Comparison of ENCODE assay signal across 1 mouse cellular context in the genomic region with DNA sequence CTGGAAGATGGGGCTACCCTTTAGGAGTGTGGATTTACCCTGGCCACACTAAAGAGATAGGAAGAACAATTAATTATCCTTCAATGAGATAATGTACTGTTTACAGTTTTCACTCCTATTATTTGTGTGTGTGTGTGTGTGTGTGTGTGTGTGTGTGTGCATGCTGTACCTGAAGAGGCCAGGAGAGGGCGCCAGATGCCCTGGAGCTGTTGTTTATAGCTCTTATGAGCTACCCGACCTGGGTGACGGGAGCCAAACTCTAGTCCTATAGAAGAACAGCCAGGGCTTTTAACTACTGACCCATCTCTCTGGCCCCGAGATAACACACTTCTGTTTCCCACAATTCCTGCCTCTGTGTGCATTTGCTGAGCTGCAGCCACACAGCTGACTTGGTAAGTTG.
TF ChIP-seq lines count a peak whose summit lies in the region.

No protein-coding gene starts in this region.

TF ChIP-seq in MEL, 35 proteins besides CTCF, POLR2A, EP300 and RAD21:
- no peak for TF ChIP-seq POLR2AphosphoS5 (IDR thresholded peaks at IDR 0.05; ENCODE audit: borderline replicate concordance, low read depth, low read length)
- no peak for TF ChIP-seq BHLHE40 (IDR thresholded peaks at IDR 0.05; ENCODE audit: borderline replicate concordance, low read depth, low read length)
- TF ChIP-seq TAL1 (IDR thresholded peaks at IDR 0.05; ENCODE audit: low read length) = no peak
- TF ChIP-seq HCFC1 (IDR thresholded peaks at IDR 0.05; ENCODE audit: low read depth, low read length) = no peak
- TF ChIP-seq NRF1 (IDR thresholded peaks at IDR 0.05; ENCODE audit: insufficient read depth, low read depth, low read length, poor library complexity, severe bottlenecking) = no peak
- no peak for TF ChIP-seq ZNF384 (IDR thresholded peaks at IDR 0.05; ENCODE audit: low read depth, low read length)
- TF ChIP-seq GABPA (IDR thresholded peaks at IDR 0.05; ENCODE audit: low read depth, low read length) = no peak
